Mouse (Mus musculus): ENCODE results near the gene Capn15. TPM values are rescaled to one million over a fixed set of nuclear protein-coding genes. Genes with fewer than 3 reads are reported as not detected.
A peak's percentile ranks its signal among the peaks of the same experiment; 100 is the strongest.

The Capn15 gene
- total RNA-seq (2022): 1 to 10 TPM; 2.9 to 5.0 (median 4.1) TPM

- DNase-seq (ENCODE audit: low spot score in 2 of 2): peak; percentile 84 to 88
These were observed at the start of gene Capn15 for GRCm38 (mm10) chr17:25985306-25986294. TSS of gene Capn15 (minus strand) at chr17:25985796.

DNA sequence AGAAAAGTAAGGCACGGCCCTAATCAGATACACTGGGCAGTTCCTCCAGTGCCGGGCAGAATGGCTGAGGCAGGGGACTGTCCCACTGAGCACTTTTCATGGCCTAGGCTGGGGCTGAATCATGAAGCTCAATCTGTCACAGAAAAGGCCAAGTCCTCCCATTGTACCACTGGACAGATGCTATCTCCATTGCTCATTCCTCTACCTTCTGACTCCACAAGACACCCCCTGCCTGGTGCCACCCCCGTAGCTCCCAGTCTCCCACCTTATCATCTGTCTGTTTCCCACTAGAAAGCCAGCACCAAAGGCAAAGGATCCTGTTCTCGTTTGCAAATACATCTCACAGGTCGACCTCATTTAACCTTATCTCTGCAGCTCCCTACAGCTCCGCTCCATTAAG lies 46.4 kb upstream of the Capn15 start:
- no peak for DNase-seq (ENCODE audit: low spot score in 2 of 2)

- DNase-seq (ENCODE audit: low spot score in 2 of 2): no peak
These were observed 46.0 kb upstream of the Capn15 start for GRCm38 (mm10) chr17:26031583-26031982.

DNA sequence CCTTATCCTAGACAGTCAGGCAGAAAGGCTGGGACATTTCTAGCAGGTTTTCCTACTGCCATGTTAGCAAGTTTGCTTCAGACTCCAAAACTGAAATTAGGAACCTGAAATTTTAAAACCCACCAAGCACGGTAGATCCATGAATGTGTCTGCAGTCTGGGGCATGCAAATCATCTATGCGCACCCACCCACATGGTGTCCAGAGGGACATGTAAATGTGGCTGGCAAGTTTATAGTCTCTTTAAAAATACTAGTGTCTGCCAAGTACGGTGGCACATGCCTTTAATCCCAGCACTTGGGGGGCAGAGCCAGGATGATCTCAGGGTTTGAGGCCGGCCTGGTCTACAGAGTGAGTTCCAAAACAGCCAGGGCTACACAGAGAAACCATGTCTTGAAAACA lies 42.7 kb upstream of the Capn15 start:
- no peak for DNase-seq (ENCODE audit: low spot score in 2 of 2)

- no peak for DNase-seq (ENCODE audit: low spot score in 2 of 2)
These were observed 39.1 kb upstream of the Capn15 start for GRCm38 (mm10) chr17:26024674-26025073.

DNA sequence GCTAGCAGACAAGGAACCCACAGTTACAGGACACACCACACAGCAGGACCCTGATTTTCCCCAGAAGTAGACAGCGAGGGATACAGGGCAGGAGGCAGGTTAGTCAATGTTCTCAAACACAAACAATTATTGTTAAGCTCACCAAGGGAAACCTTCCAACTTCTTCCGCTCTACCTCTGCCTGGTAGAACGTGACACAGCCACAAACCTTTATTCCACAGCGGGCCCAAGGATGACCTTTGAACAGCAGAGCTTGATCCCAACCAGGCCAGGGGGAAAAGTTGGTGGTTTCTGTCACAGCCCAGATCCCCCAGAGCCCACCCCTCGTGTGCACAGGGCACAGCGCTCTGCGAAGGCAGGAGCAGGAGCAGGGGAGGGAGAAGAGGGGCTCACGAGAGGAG lies 38.4 kb upstream of the Capn15 start:
- no peak for DNase-seq (ENCODE audit: low spot score in 2 of 2)

DNA sequence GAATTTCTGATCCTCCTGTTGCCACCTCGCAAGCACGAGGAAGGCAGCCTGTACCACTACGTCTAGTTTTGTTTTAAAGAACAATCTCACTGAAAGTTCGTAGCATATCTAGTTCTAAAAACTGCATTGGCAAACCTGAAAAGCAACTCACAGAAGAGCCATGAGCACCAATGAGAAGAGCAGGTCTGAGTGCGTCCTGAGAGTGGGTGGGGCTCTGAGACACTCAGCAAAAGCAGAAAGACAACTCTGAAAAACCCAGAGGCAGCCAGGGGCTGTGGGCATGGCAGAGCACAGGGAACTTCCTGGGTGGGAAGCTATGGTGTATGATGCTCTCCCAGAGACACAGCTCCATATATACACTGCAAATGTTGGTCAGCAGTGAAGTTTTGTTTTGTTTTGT lies 37.6 kb upstream of the Capn15 start:
- no peak for DNase-seq (ENCODE audit: low spot score in 2 of 2)

DNA sequence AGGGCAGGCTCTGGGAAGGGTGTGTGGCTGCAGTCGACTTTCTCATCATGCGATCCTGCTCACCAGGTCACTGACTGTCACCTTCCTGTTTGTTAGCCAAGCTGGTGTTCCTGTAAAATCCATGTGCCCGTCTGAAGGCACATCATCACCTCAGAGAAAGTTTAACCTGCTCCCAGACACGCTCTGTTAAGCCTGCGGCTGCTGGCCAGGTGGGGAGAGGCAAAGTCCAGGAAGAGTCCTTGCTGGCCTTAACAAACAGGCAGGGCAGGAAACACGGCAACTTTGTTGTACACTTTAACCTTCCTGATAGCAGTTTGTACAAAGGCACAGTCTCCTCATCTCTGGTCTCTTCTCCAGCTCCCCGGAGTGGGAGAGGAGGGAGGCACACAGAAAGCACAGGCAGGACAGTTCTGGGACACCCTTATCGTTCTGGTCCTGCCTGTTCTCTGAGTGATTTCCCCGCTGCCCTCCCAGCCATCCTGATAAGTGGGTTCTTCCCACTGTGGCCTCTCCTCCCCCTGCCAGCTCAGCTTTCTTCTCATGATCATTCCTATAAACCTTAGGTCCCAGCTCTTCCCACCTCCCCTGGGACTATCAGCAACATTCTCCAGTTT lies 36.2 kb upstream of the Capn15 start:
- no peak for DNase-seq (ENCODE audit: low spot score in 2 of 2)

GRCm38 (mm10) chr17:26020848-26021347 lies 35.3 kb upstream of the Capn15 start:
- no peak for DNase-seq (ENCODE audit: low spot score in 2 of 2)

DNA sequence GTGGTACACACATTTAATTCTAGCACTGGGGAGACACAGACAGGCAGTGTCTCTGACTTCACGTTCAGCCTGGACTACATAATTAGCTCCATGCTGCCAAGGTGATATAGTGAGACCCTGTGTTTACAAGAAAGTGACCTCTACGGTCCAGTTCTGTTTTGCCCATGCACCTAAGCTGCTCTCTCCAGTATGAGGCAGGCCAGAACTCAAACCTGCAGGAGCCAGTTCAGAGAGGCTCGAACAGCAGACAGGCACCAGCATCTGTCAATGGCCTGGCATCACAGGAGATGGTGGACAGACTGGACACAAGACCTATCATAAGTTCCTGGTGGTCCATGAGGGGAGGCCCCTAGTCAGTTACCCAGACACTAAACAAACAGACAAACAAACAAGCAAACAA lies 32.8 kb upstream of the Capn15 start:
- no peak for DNase-seq (ENCODE audit: low spot score in 2 of 2)

DNA sequence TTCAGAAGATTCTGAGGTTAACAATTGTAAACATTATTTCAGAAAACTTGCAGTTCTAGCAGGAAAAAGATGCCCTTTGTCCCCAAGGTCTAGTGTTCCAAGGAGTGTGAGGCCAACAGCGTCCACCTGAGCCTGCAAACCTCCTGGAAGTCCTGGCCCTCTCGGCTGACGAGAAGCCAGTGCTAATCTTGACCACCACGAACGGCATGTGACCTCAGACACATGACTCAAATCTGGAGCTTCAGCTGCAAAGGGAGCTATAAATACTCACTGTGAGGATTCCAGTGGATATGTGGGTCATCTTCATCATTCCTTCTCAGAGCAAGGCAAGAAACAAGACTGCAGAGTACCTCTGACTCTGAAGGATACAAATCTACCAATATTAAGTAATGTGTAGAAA lies 32.4 kb upstream of the Capn15 start:
- DNase-seq (ENCODE audit: low spot score in 2 of 2): peak in 1 of 2 experiments; percentile 58

- DNase-seq (ENCODE audit: low spot score in 2 of 2): no peak
These were observed 31.4 kb upstream of the Capn15 start for GRCm38 (mm10) chr17:26017021-26017420.

DNA sequence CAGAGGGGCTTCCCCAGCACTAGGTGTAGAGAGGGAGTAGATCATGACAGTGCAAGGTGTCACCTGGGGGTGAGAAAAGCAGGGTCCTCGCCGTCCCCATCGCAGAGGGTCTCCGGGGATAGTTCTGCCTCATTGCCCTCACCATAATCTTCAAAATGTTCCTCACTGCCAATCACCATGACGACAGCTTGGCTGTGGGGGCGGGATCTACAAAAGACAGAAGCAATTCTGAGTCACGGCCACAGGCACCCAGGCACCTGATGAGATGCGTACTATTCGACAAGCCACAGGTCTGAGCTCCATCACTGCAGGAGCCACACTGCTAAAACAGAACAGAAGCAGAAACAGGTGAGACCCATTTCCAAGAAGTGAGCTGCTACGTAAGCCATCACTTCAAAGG lies 28.1 kb upstream of the Capn15 start:
- DNase-seq (ENCODE audit: low spot score in 2 of 2): no peak

DNA sequence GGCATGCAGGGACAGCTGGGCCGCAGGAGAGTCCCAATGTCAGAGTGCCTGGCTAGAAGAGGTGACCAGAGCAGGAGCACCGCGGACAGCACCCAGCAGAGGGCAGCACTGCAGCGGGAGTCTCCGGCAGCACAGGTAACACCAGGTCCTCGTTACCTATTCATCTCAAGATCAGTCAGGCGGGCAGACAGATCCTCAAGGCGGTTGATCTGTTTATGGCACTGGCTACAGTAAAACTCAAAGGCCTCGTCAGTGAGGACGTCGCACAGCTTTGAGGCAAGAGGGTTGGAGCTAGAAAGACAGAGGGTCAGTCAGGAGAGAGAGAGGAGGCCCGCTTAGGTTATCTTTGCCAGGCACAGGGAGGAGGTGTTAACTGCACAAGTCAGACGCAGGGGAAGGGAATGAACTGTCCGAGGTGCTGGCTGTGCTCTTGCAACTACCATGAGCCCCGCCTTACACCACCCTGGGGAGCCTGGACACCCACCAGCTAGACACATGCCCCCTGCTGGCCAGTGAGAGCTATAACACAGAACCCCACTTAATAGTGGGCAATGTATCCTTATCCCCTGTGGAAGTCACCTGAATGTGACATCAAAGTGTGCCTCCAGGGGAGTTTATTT lies 26.4 kb upstream of the Capn15 start:
- DNase-seq (ENCODE audit: low spot score in 2 of 2): peak; percentile 64 to 72

- DNase-seq (ENCODE audit: low spot score in 2 of 2): peak; percentile 58 to 59
These were observed 23.9 kb upstream of the Capn15 start for GRCm38 (mm10) chr17:26009540-26009939.

- DNase-seq (ENCODE audit: low spot score in 2 of 2): no peak
These were observed 23.2 kb upstream of the Capn15 start for GRCm38 (mm10) chr17:26008787-26009186.

GRCm38 (mm10) chr17:26008331-26008730 lies 22.7 kb upstream of the Capn15 start:
- no peak for DNase-seq (ENCODE audit: low spot score in 2 of 2)

DNA sequence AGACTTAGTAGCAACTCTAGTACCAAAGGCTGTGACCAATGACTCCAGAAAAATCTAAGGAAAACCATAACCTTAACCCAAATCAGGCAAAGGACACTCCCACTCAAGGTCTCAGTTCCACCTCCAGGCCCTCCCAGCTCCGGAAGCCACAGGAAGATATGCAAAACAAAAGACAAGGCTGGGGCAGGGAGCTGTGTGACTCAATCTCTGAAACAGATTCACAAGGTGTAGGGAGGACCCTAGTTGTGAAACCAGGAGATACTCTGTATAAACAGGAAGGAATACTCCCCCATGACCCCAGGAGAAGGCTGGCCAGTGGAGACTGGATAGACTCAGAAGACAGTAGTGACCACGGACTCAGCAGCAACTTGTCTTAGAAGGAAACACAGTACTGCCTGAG lies 22.1 kb upstream of the Capn15 start:
- DNase-seq (ENCODE audit: low spot score in 2 of 2): no peak

DNA sequence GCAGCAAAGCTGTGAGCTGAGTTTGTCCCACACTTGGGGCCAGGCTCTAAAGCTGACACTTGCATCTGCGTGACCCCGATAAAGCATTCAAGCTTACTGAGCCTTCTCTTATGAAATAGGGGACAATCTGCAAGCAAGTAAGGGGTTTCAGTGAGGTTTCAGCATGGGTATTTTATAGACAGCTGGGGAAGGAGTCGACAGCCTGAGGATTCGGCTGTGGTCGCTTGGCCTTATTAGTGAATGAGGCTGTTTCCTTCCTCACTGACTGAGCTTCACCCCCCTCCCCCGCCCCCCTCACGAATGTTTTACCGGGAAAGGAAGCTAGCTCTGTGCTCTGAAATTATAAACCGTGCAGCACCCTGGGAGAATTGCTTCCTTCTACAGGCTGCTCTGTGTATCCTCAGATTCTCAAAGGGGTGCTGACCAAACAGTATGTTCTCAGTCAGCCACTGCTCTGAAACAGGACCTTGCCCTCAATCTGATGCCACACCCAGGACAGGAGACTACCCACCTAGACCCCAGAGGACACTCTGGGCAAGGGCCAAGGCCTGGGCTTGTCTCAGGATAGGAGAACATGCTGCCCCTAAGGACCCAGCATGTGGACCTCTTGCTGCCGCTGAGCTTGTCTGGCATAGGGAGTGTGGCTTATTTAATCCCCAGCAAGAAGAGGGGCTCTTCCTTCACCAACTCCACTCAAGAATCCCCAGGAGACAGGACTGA lies 20.3 kb upstream of the Capn15 start:
- DNase-seq (ENCODE audit: low spot score in 2 of 2): no peak

- DNase-seq (ENCODE audit: low spot score in 2 of 2): no peak
These were observed 19.1 kb upstream of the Capn15 start for GRCm38 (mm10) chr17:26004711-26005110.

- no peak for DNase-seq (ENCODE audit: low spot score in 2 of 2)
These were observed 18.3 kb upstream of the Capn15 start for GRCm38 (mm10) chr17:26003864-26004263.

Measured in gastrocnemius, adult 8-10 months (tissue).